In the genomic region with DNA sequence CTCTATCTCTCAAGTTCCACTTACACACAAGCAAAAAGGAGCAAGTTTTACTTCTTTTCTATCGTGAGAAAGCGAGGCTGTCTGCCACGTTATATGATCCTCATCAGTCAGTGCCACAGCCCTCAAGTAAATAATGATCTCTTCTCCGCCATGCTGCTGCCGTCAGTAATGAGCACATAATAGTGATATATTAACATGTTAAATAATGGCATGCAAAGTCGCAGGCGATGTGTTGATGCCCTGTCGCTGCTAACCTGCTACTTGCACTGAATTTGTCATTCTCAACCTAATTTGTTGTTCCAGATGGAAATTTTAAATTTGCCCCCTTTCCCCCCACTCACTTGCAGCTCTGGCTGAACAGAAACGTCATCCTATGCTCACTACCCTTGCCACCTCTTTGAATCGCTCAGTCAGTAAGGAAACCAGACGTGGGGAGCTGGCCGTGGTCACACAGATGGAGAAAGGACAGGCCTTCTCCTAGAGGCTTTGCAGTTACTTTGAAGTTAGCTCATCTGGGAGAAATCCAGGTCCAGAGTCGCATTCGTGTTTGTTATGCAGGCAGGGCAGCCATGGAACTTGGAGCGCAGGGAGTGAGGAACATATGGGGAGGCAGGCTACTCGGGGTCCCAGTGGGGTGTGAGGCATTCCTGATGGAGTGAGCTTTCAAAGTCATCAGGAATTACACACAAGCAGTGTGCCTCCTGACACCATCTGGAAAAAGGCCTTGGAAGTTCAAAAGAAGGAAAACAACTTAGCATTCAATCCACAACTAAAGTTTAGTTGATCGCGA, we compare ENCODE assay signal across 11 mouse cellular contexts.
DNase-seq lines count a peak whose midpoint lies in the region; ATAC-seq lines count a peak whose summit lies in the region.
"Had no signal": no experiment of that assay in that cellular context is flagged by ENCODE, and none has a peak within 500 bp of the region (broad histone marks: within the 10 kb centered on the region; RNA-seq: fewer than 3 reads in every experiment).

No protein-coding gene starts in this region.

- H3K9me3 ChIP-seq in midbrain, embryonic 10.5 days (replicated peaks): no peaks in the 10 kb centered on the region
- H3K9me3 ChIP-seq in midbrain, embryonic 16.5 days (replicated peaks; ENCODE audit: control insufficient read depth, low read length, poor library complexity, severe bottlenecking): peaks cover 4% of the 10 kb centered on the region; the same call in 1 of the 2 replicates
- H3K9me3 ChIP-seq in limb, embryonic 10.5 days (replicated peaks): no peaks in the 10 kb centered on the region
- no peaks in the 10 kb centered on the region for H3K9me3 ChIP-seq in stomach, embryonic 14.5 days (ENCODE audit: control insufficient read depth, low read depth, low read length)

- DNase-seq in cerebellum, adult 9-10 months: peak; percentile 5
- DNase-seq in cerebellum, adult 9-11 months: no peak
- DNase-seq in midbrain, embryonic 10.5 days (ENCODE audit: low spot score): peak; percentile 15
- DNase-seq in limb, embryonic 10.5 days (ENCODE audit: low spot score): peak; percentile 60
- no peak for DNase-seq in spleen, postnatal 4 days (ENCODE audit: low spot score in 2 of 2)
- DNase-seq in adrenal gland, postnatal 25 days: no peak
- DNase-seq: heart, adult 2 months had no signal

- H3K9ac ChIP-seq in midbrain, embryonic 16.5 days (ENCODE audit: low read depth, low read length): no peak overlapping the region
- no peak overlapping the region for H3K9ac ChIP-seq in stomach, embryonic 14.5 days (replicated peaks; ENCODE audit: low read depth, low read length)
- H3K9ac ChIP-seq: liver, embryonic 14.5 days had no signal

- H3K4me3 ChIP-seq in midbrain, embryonic 10.5 days: no peak overlapping the region
- no peak overlapping the region for H3K4me3 ChIP-seq in midbrain, embryonic 16.5 days (ENCODE audit: low read depth, low read length)
- peak overlapping the region; percentile 31 for H3K4me3 ChIP-seq in limb, embryonic 10.5 days
- no peak overlapping the region for H3K4me3 ChIP-seq in stomach, embryonic 14.5 days (ENCODE audit: low read depth, low read length)
- H3K4me3 ChIP-seq: heart, adult 2 months had no signal

- no peak overlapping the region for H3K4me2 ChIP-seq in midbrain, embryonic 16.5 days (ENCODE audit: low read length)
- no peak overlapping the region for H3K4me2 ChIP-seq in stomach, embryonic 14.5 days (replicated peaks; ENCODE audit: low read depth, low read length)

- H3K27me3 ChIP-seq in midbrain, embryonic 10.5 days (ENCODE audit: low read depth, poor library complexity, severe bottlenecking): no peaks in the 10 kb centered on the region
- H3K27me3 ChIP-seq in midbrain, embryonic 16.5 days (ENCODE audit: control insufficient read depth, insufficient read depth, low read depth, low read length): no peaks in the 10 kb centered on the region
- no peaks in the 10 kb centered on the region for H3K27me3 ChIP-seq in limb, embryonic 10.5 days (ENCODE audit: low read depth, poor library complexity, severe bottlenecking)
- H3K27me3 ChIP-seq in stomach, embryonic 14.5 days (ENCODE audit: control insufficient read depth, insufficient read depth, low read length): no peaks in the 10 kb centered on the region

- no peak for ATAC-seq in midbrain, embryonic 16.5 days
- ATAC-seq in stomach, embryonic 14.5 days (ENCODE audit: insufficient number of reproducible peaks, insufficient read depth, low FRiP score, low read depth): no peak
- ATAC-seq: Patski had no signal

- 0 out of 2 replicates have a peak overlapping the region, but pooled peaks have one; percentile 6 for H3K27ac ChIP-seq in midbrain, embryonic 10.5 days (replicated peaks)
- no peak overlapping the region for H3K27ac ChIP-seq in midbrain, embryonic 16.5 days (ENCODE audit: low read length)
- peak overlapping the region; percentile 75 for H3K27ac ChIP-seq in limb, embryonic 10.5 days
- H3K27ac ChIP-seq in stomach, embryonic 14.5 days (ENCODE audit: low read length): peak overlapping the region; percentile 33; the same call in 1 of the 2 replicates
- H3K27ac ChIP-seq: heart, adult 2 months; liver, embryonic 14.5 days had no signal

- 66% methylated on average over 18 of the region's 18 CpGs for WGBS in midbrain, embryonic 10.5 days
- WGBS in midbrain, embryonic 16.5 days: 48% methylated on average over 18 of the region's 18 CpGs
- 19% methylated on average over 18 of the region's 18 CpGs for WGBS in limb, embryonic 10.5 days
- WGBS in stomach, embryonic 14.5 days: 28% methylated on average over 18 of the region's 18 CpGs

- no peaks in the 10 kb centered on the region for H3K36me3 ChIP-seq in midbrain, embryonic 10.5 days
- no peaks in the 10 kb centered on the region for H3K36me3 ChIP-seq in midbrain, embryonic 16.5 days (ENCODE audit: control insufficient read depth, insufficient read depth, low read length)
- H3K36me3 ChIP-seq in limb, embryonic 10.5 days: no peaks in the 10 kb centered on the region
- H3K36me3 ChIP-seq in stomach, embryonic 14.5 days (ENCODE audit: control insufficient read depth, insufficient read depth, low read length): no peaks in the 10 kb centered on the region

- peaks cover 10% of the 10 kb centered on the region for H3K4me1 ChIP-seq in midbrain, embryonic 10.5 days
- H3K4me1 ChIP-seq in midbrain, embryonic 16.5 days (ENCODE audit: control insufficient read depth, insufficient read depth, low read length): no peaks in the 10 kb centered on the region
- H3K4me1 ChIP-seq in limb, embryonic 10.5 days: peaks cover 24% of the 10 kb centered on the region
- peaks cover 6% of the 10 kb centered on the region; the same call in 1 of the 2 replicates for H3K4me1 ChIP-seq in stomach, embryonic 14.5 days (ENCODE audit: control insufficient read depth, insufficient read depth, low read length)

Comparison
In these comparisons a context has a peak if more than half of its experiments do, and no peak if none do; other contexts are left out.
1. DNase-seq: peak in cerebellum, adult 9-10 months (single experiment), midbrain, embryonic 10.5 days (single experiment) and limb, embryonic 10.5 days (single experiment); none in cerebellum, adult 9-11 months (single experiment), spleen, postnatal 4 days (0 of 2) and adrenal gland, postnatal 25 days (single experiment).